Mouse (Mus musculus) lung, adult 2 months (tissue): Measurements from ENCODE around the gene Polr2b. TPM values are rescaled to one million over a fixed set of nuclear protein-coding genes. Genes with fewer than 3 reads are reported as not detected.
A peak's percentile ranks its signal among the peaks of the same experiment; 100 is the strongest.

ENCODE experiments used
- DNase-seq: peaks from one replicate; pipeline ENCODE4 v3.0.0; 2022
- H3K4me1 ChIP-seq: fragments of 200-500 bp; 2 replicates; pipeline ENCODE4 v1.6.1; 2011; ENCODE audit warnings: low read length; ENCODE audit not compliant: control insufficient read depth, insufficient read depth
- H3K4me3 ChIP-seq: fragments of 200-500 bp; replicated peaks from 2 replicates; pipeline ENCODE3; 2011; ENCODE audit warnings: low read depth, mild to moderate bottlenecking, control low read depth, low read length; ENCODE audit errors: extremely low read depth
- CTCF ChIP-seq: fragments of 200-500 bp; IDR thresholded peaks from 2 replicates; pipeline ENCODE4 v1.5.1; 2011; ENCODE audit warnings: mild to moderate bottlenecking, low read length, control low read depth; ENCODE audit not compliant: insufficient read depth
- POLR2A ChIP-seq: fragments of 200-500 bp; IDR thresholded peaks from 2 replicates; pipeline ENCODE4 v1.6.1; 2011; ENCODE audit warnings: low read depth, mild to moderate bottlenecking, control low read depth, low read length, borderline replicate concordance; ENCODE audit errors: extremely low read depth
- WGBS: fragments of 180-500 bp; shearing (Covaris S2); methylation state at CpG from one replicate; pipeline ENCODE4 v1.1.7; 2018; 5-methylcytosine and 5-hydroxymethylcytosine counted together
- polyA plus RNA-seq: library from polyadenylated mRNA; depleted of rRNA; stranded (reverse); fragments of >200 nt; gene quantifications from 2 replicates; pipeline ENCODE4 v1.2.3, GENCODE M21; 2012; rRNA removed

Gene Polr2b
- 18.2 and 18.6 TPM in 2 replicates for polyA plus RNA-seq

GRCm38 (mm10) chr5:77309924-77310772 is at the start of gene Polr2b, which contains the start of gene Noa1:
Gene Polr2b (plus strand): TSS chr5:77310147.
Gene Noa1 (minus strand): TSS chr5:77310084.
- WGBS, result under 1% methylated on average over 85 of the region's 85 CpGs
- H3K4me3 ChIP-seq, result peak within 1 kb of the TSS; percentile 90
- peak; percentile 82 for TF ChIP-seq POLR2A
- TF ChIP-seq CTCF, result no peak
- DNase-seq, result peak; percentile 99
- peaks cover 8% of the 10 kb centered on the region for H3K4me1 ChIP-seq

GRCm38 (mm10) chr5:77261137-77261536 is 48.8 kb upstream of the Polr2b start:
- no peak for DNase-seq
- 82% methylated on average over 4 of the region's 4 CpGs for WGBS
- TF ChIP-seq POLR2A, result no peak
- no peak for TF ChIP-seq CTCF
- Histone ChIP-seq H3K4me3 (no peak overlapping the region), H3K4me1 (no peaks in the 10 kb centered on the region)

GRCm38 (mm10) chr5:77262105-77262504 is 47.8 kb upstream of the Polr2b start:
- WGBS, result 91% methylated on average over 5 of the region's 5 CpGs
- DNase-seq, result no peak
- Histone ChIP-seq H3K4me1 (no peaks in the 10 kb centered on the region), H3K4me3 (no peak overlapping the region)
- no peak for TF ChIP-seq POLR2A
- TF ChIP-seq CTCF, result no peak

- TF ChIP-seq POLR2A (peak; percentile 46; the same call in 1 of the 2 replicates), CTCF (no peak)
- H3K4me1 ChIP-seq, result no peaks in the 10 kb centered on the region
- DNase-seq, result peak; percentile 75
- peak within 1 kb of the TSS; percentile 97 for H3K4me3 ChIP-seq
- WGBS, result under 1% methylated on average over 77 of the region's 78 CpGs
Observed at GRCm38 (mm10) chr5:77265081-77265670, 44.8 kb upstream of the Polr2b start, which contains the start of gene Rest. Gene Rest (plus strand): TSS chr5:77265491.

- Histone ChIP-seq H3K4me3 (peak overlapping the region; percentile 97), H3K4me1 (no peaks in the 10 kb centered on the region)
- 1% methylated on average over 46 of the region's 53 CpGs for WGBS
- no peak for TF ChIP-seq POLR2A
- TF ChIP-seq CTCF, result no peak
- DNase-seq, result no peak
Observed at GRCm38 (mm10) chr5:77265671-77266065, 44.3 kb upstream of the Polr2b start.

GRCm38 (mm10) chr5:77266066-77266885 is 43.7 kb upstream of the Polr2b start:
- TF ChIP-seq CTCF (no peak), POLR2A (peak; percentile 26; the same call in 1 of the 2 replicates)
- WGBS, result 1% methylated on average over 78 of the region's 87 CpGs
- peak; percentile 64 for DNase-seq

GRCm38 (mm10) chr5:77266886-77267401 is 43.0 kb upstream of the Polr2b start:
- peak overlapping the region; percentile 97 for H3K4me3 ChIP-seq
- 3% methylated on average over 11 of the region's 11 CpGs for WGBS
- H3K4me1 ChIP-seq, result no peaks in the 10 kb centered on the region
- DNase-seq, result no peak
- TF ChIP-seq CTCF, result no peak
- TF ChIP-seq POLR2A, result no peak

More at GRCm38 (mm10) chr5:77266066-77266885, 43.7 kb upstream of the Polr2b start:
- Histone ChIP-seq H3K4me3 (peak overlapping the region; percentile 97), H3K4me1 (no peaks in the 10 kb centered on the region)

GRCm38 (mm10) chr5:77267441-77267840 is 42.5 kb upstream of the Polr2b start:
- H3K4me1 ChIP-seq, result no peaks in the 10 kb centered on the region
- TF ChIP-seq CTCF, result no peak
- no peak for TF ChIP-seq POLR2A
- 64% methylated on average over 4 of the region's 4 CpGs for WGBS
- no peak for DNase-seq
- no peak overlapping the region for H3K4me3 ChIP-seq
